Comparison of ENCODE assay signal across 8 mouse cellular contexts in the genomic region with DNA sequence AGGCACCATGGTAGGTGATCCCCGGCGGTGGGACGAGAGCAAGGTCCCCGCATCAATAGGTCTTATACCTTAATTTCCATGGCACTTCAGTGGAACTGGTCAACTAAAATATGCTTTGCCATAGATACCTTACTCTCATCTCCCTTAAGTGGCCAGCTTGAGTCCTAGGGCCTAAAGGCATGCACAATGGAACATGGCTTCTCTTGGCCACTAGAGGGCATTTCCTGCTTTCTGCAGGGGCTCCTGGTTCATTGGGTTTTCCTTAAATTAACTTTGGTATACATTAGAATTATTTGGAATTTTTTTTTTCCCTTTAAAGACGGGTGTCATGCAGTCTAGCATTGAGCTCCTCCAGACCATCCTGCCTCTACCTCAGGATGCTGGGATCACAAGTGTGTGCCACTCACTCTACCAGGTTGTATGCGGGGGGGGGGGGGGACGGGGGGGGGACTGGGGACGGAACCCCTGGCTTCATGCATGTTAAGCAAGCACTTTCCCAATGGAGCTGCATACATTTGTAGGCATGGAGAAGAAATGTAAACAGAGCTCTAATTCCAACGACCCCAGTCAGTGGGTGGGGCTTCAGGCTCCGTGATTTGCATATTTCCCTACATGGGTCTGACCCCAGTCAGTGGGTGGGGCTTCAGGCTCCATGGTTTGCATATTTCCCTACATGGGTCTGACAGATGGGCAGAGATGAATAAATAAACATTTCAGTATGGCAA.
DNase-seq lines count a peak whose midpoint lies in the region; ATAC-seq and TF ChIP-seq lines count a peak whose summit lies in the region.

No protein-coding gene starts in this region.

- no peak overlapping the region for H3K27ac ChIP-seq in gastrocnemius, adult 2 months
- H3K27ac ChIP-seq in forebrain, postnatal 0 days (ENCODE audit: low read depth, low read length) = no peak overlapping the region
- no peak overlapping the region for H3K27ac ChIP-seq in neural tube, embryonic 12.5 days

- H3K4me3 ChIP-seq in gastrocnemius, adult 2 months = no peak overlapping the region
- H3K4me3 ChIP-seq in forebrain, postnatal 0 days (ENCODE audit: low read depth, low read length) = no peak overlapping the region
- no peak overlapping the region for H3K4me3 ChIP-seq in neural tube, embryonic 12.5 days

- no peak for DNase-seq in gastrocnemius, adult 2 months
- DNase-seq in gastrocnemius, postnatal 25 days = no peak
- peak; percentile 57 for DNase-seq in A20 (ENCODE audit: low read depth, low spot score)
- DNase-seq in forebrain, postnatal 0 days = peak; percentile 60
- DNase-seq in layer of hippocampus, adult 8-10 months (ENCODE audit: low spot score in 2 of 2) = peak; percentile 18 to 19

- H3K4me2 ChIP-seq in forebrain, postnatal 0 days (ENCODE audit: low read depth) = no peak overlapping the region
- no peak overlapping the region for H3K4me2 ChIP-seq in neural tube, embryonic 12.5 days (replicated peaks)

- WGBS in forebrain, postnatal 0 days = 63% methylated on average over 10 of the region's 10 CpGs
- WGBS in neural tube, embryonic 12.5 days = 62% methylated on average over 10 of the region's 10 CpGs

- intact Hi-C loops in gastrocnemius, adult 2 months (cut with DNase I) = loop anchor here (1.0 kb wide), 1 partner anchor 160 kb away; no protein-coding TSS in a partner anchor

- H3K9ac ChIP-seq in forebrain, postnatal 0 days = no peak overlapping the region
- H3K9ac ChIP-seq in neural tube, embryonic 12.5 days = no peak overlapping the region

- H3K4me1 ChIP-seq in forebrain, postnatal 0 days (ENCODE audit: insufficient read depth) = no peaks in the 10 kb centered on the region
- peaks cover 4% of the 10 kb centered on the region; the same call in 1 of the 2 replicates for H3K4me1 ChIP-seq in neural tube, embryonic 12.5 days

- H3K27me3 ChIP-seq in forebrain, postnatal 0 days (ENCODE audit: insufficient read depth, low read length) = no peaks in the 10 kb centered on the region
- no peaks in the 10 kb centered on the region for H3K27me3 ChIP-seq in neural tube, embryonic 12.5 days (replicated peaks)

- no peaks in the 10 kb centered on the region for H3K36me3 ChIP-seq in forebrain, postnatal 0 days (ENCODE audit: insufficient read depth)
- H3K36me3 ChIP-seq in neural tube, embryonic 12.5 days = no peaks in the 10 kb centered on the region

- no peaks in the 10 kb centered on the region for H3K9me3 ChIP-seq in forebrain, postnatal 0 days (ENCODE audit: low read length)
- no peaks in the 10 kb centered on the region for H3K9me3 ChIP-seq in neural tube, embryonic 12.5 days

- peak; percentile 69 for TF ChIP-seq CTCF in gastrocnemius, adult 2 months (IDR thresholded peaks at IDR 0.05)
- peak; percentile 78 for TF ChIP-seq CTCF in forebrain, postnatal 0 days (IDR thresholded peaks at IDR 0.05; ENCODE audit: low read depth)

- ATAC-seq in activated CD4-positive, CD25-positive, alpha-beta regulatory T cell, adult 4 months = peak; percentile 40
- peak; percentile 66 for ATAC-seq in forebrain, postnatal 0 days
- ATAC-seq in neural tube, embryonic 12.5 days (ENCODE audit: low FRiP score, low read depth) = peak; percentile 53
- no peak for ATAC-seq in erythroblast, adult 5-6 weeks (replicated peaks; ENCODE audit: low FRiP score, poor library complexity, severe bottlenecking)

Comparison
In these comparisons a context has a peak if more than half of its experiments do, and no peak if none do; other contexts are left out.
1. DNase-seq: peak in A20 (single experiment), forebrain, postnatal 0 days (single experiment) and layer of hippocampus, adult 8-10 months (2 of 2); none in gastrocnemius, adult 2 months (single experiment) and gastrocnemius, postnatal 25 days (single experiment).